Mouse (Mus musculus): ENCODE data around the gene Olfr1270.

- TF ChIP-seq CTCF (IDR thresholded peaks at IDR 0.05; ENCODE audit: borderline replicate concordance, extremely low read depth, insufficient read depth, insufficient read length) (no peak), POLR2A (IDR thresholded peaks at IDR 0.05; ENCODE audit: borderline replicate concordance, extremely low read depth, insufficient read depth, insufficient read length, poor library complexity, severe bottlenecking) (no peak)
Observed at GRCm38 (mm10) chr2:90152991-90153390, at the start of gene Olfr1270.
